Mouse (Mus musculus) kidney, embryonic 16.5 days (tissue): ENCODE measurements around the gene Il2rb. TPM values are rescaled to one million over a fixed set of nuclear protein-coding genes. Genes with fewer than 3 reads are reported as not detected.

Source experiments
- ATAC-seq: fragments of 200-750 bp; cut with Nextera tagmentation; 2 replicates; pipeline ENCODE4 v1.8.0; 2017; ENCODE audit warnings: moderate TSS enrichment; ENCODE audit not compliant: low FRiP score, low TSS enrichment
- H3K27ac ChIP-seq: fragments of 300-500 bp; sonication (generic); 2 replicates; pipeline ENCODE4 v1.5.1; 2014; ENCODE audit warnings: low read length
- H3K27me3 ChIP-seq: fragments of 300-500 bp; sonication (generic); 2 replicates; pipeline ENCODE4 v1.6.1; 2014; ENCODE audit warnings: low read length, control low read depth, mixed read lengths; ENCODE audit not compliant: insufficient read depth
- H3K36me3 ChIP-seq: fragments of 300-500 bp; sonication (generic); 2 replicates; pipeline ENCODE4 v1.6.1; 2014; ENCODE audit warnings: low read length, control low read depth, mixed read lengths; ENCODE audit not compliant: insufficient read depth
- H3K4me1 ChIP-seq: fragments of 300-500 bp; sonication (generic); 2 replicates; pipeline ENCODE4 v1.6.1; 2014; ENCODE audit warnings: low read length, control low read depth, mixed read lengths; ENCODE audit not compliant: insufficient read depth
- H3K4me2 ChIP-seq: fragments of 300-500 bp; sonication (generic); replicated peaks from 2 replicates; pipeline ENCODE4 v1.6.1; 2014; ENCODE audit warnings: low read depth, low read length
- H3K4me3 ChIP-seq: fragments of 300-500 bp; sonication (generic); 2 replicates; pipeline ENCODE4 v1.5.1; 2014; ENCODE audit warnings: mild to moderate bottlenecking, low read length
- H3K9ac ChIP-seq: fragments of 300-500 bp; sonication (generic); replicated peaks from 2 replicates; pipeline ENCODE4 v1.6.1; 2014; ENCODE audit warnings: low read length
- H3K9me3 ChIP-seq: fragments of 300-500 bp; sonication (generic); 2 replicates; pipeline ENCODE4 v1.6.1; 2016; ENCODE audit warnings: low read length, control low read depth
- WGBS: fragments of 180-500 bp; shearing (Covaris S2); extraction: QIAGEN DNeasy Blood & Tissue Kit; methylation state at CpG from one replicate; pipeline ENCODE4 v1.1.7; 2014; 5-methylcytosine and 5-hydroxymethylcytosine counted together
- polyA plus RNA-seq: library from polyadenylated mRNA; unstranded; fragments of >200 nt; fragmentation: Nextera tagmentation; extraction: Ambion mirVana; gene quantifications from 2 replicates; pipeline ENCODE4 v1.2.1, GENCODE M21; 2015

Gene Il2rb
- polyA plus RNA-seq, 1 experiment from 2014 or later, result 0.54 TPM

- Histone ChIP-seq H3K4me3 (no peak overlapping the region), H3K9me3 (no peaks in the 10 kb centered on the region), H3K4me2 (no peak overlapping the region), H3K27me3 (no peaks in the 10 kb centered on the region), H3K9ac (no peak overlapping the region), H3K36me3 (no peaks in the 10 kb centered on the region), H3K4me1 (no peaks in the 10 kb centered on the region), H3K27ac (no peak overlapping the region)
- 74% methylated on average over 4 of the region's 4 CpGs for WGBS
- ATAC-seq, result no peak
Observed at GRCm38 (mm10) chr15:78487066-78487465, 8.0 kb downstream of the Il2rb start.

- 80% methylated on average over 1 of the region's 1 CpGs for WGBS
- no peaks in the 10 kb centered on the region for H3K27me3 ChIP-seq
- no peaks in the 10 kb centered on the region for H3K4me1 ChIP-seq
- no peak for ATAC-seq
- no peaks in the 10 kb centered on the region for H3K36me3 ChIP-seq
- no peak overlapping the region for H3K27ac ChIP-seq
- H3K9ac ChIP-seq, result no peak overlapping the region
- no peak overlapping the region for H3K4me3 ChIP-seq
- no peak overlapping the region for H3K4me2 ChIP-seq
- H3K9me3 ChIP-seq, result no peaks in the 10 kb centered on the region
Observed at GRCm38 (mm10) chr15:78486564-78486963, 8.5 kb downstream of the Il2rb start.

- H3K36me3 ChIP-seq, result no peaks in the 10 kb centered on the region
- WGBS, result 72% methylated on average over 4 of the region's 4 CpGs
- H3K4me2 ChIP-seq, result no peak overlapping the region
- no peaks in the 10 kb centered on the region for H3K27me3 ChIP-seq
- no peak for ATAC-seq
- no peak overlapping the region for H3K9ac ChIP-seq
- H3K9me3 ChIP-seq, result no peaks in the 10 kb centered on the region
- H3K4me3 ChIP-seq, result no peak overlapping the region
- H3K27ac ChIP-seq, result no peak overlapping the region
- H3K4me1 ChIP-seq, result no peaks in the 10 kb centered on the region
Observed at GRCm38 (mm10) chr15:78483311-78483710, 11.8 kb downstream of the Il2rb start.

- Histone ChIP-seq H3K9me3 (no peaks in the 10 kb centered on the region), H3K4me2 (no peak overlapping the region), H3K4me1 (no peaks in the 10 kb centered on the region), H3K36me3 (no peaks in the 10 kb centered on the region), H3K27ac (no peak overlapping the region), H3K9ac (no peak overlapping the region), H3K27me3 (no peaks in the 10 kb centered on the region), H3K4me3 (no peak overlapping the region)
- WGBS, result 34% methylated on average over 3 of the region's 3 CpGs
- ATAC-seq, result no peak
Observed at GRCm38 (mm10) chr15:78482518-78482917, 12.6 kb downstream of the Il2rb start.

GRCm38 (mm10) chr15:78481448-78482000 is 13.5 kb downstream of the Il2rb start:
- WGBS, result 59% methylated on average over 9 of the region's 9 CpGs
- no peak overlapping the region for H3K27ac ChIP-seq
- no peaks in the 10 kb centered on the region for H3K27me3 ChIP-seq
- no peak for ATAC-seq
- H3K36me3 ChIP-seq, result no peaks in the 10 kb centered on the region
- H3K4me3 ChIP-seq, result no peak overlapping the region
- H3K4me1 ChIP-seq, result no peaks in the 10 kb centered on the region
- H3K9me3 ChIP-seq, result no peaks in the 10 kb centered on the region
- H3K4me2 ChIP-seq, result no peak overlapping the region
- H3K9ac ChIP-seq, result no peak overlapping the region

- Histone ChIP-seq H3K4me3 (no peak overlapping the region), H3K27me3 (no peaks in the 10 kb centered on the region), H3K4me2 (no peak overlapping the region), H3K4me1 (no peaks in the 10 kb centered on the region), H3K9ac (no peak overlapping the region), H3K9me3 (no peaks in the 10 kb centered on the region), H3K36me3 (no peaks in the 10 kb centered on the region), H3K27ac (no peak overlapping the region)
- no peak for ATAC-seq
- 48% methylated on average over 2 of the region's 2 CpGs for whole genome bisulfite sequencing
Observed at GRCm38 (mm10) chr15:78480991-78481390, 14.1 kb downstream of the Il2rb start.

GRCm38 (mm10) chr15:78480111-78480510 is 15.0 kb downstream of the Il2rb start:
- H3K36me3 ChIP-seq, result no peaks in the 10 kb centered on the region
- no peak for ATAC-seq
- 75% methylated on average over 7 of the region's 7 CpGs for WGBS
- no peak overlapping the region for H3K9ac ChIP-seq
- no peak overlapping the region for H3K4me2 ChIP-seq
- H3K27ac ChIP-seq, result no peak overlapping the region
- no peaks in the 10 kb centered on the region for H3K4me1 ChIP-seq
- no peaks in the 10 kb centered on the region for H3K9me3 ChIP-seq
- no peak overlapping the region for H3K4me3 ChIP-seq
- no peaks in the 10 kb centered on the region for H3K27me3 ChIP-seq

- Histone ChIP-seq H3K27ac (no peak overlapping the region), H3K4me2 (no peak overlapping the region), H3K36me3 (no peaks in the 10 kb centered on the region), H3K9ac (no peak overlapping the region), H3K4me3 (no peak overlapping the region), H3K27me3 (no peaks in the 10 kb centered on the region), H3K9me3 (no peaks in the 10 kb centered on the region), H3K4me1 (no peaks in the 10 kb centered on the region)
- no peak for ATAC-seq
- 74% methylated on average over 5 of the region's 5 CpGs for WGBS
Observed at GRCm38 (mm10) chr15:78479470-78479869, 15.6 kb downstream of the Il2rb start.

GRCm38 (mm10) chr15:78478073-78478472 is 17.0 kb downstream of the Il2rb start:
- Histone ChIP-seq H3K9me3 (no peaks in the 10 kb centered on the region), H3K27me3 (no peaks in the 10 kb centered on the region), H3K4me3 (no peak overlapping the region), H3K4me1 (no peaks in the 10 kb centered on the region), H3K4me2 (no peak overlapping the region), H3K27ac (no peak overlapping the region), H3K9ac (no peak overlapping the region), H3K36me3 (no peaks in the 10 kb centered on the region)
- ATAC-seq, result no peak
- WGBS, result 83% methylated on average over 4 of the region's 4 CpGs

GRCm38 (mm10) chr15:78476878-78477277 is 18.2 kb downstream of the Il2rb start:
- Histone ChIP-seq H3K9ac (no peak overlapping the region), H3K36me3 (no peaks in the 10 kb centered on the region), H3K4me1 (peaks cover 2% of the 10 kb centered on the region), H3K27me3 (no peaks in the 10 kb centered on the region), H3K9me3 (no peaks in the 10 kb centered on the region), H3K4me2 (no peak overlapping the region), H3K4me3 (no peak overlapping the region), H3K27ac (no peak overlapping the region)
- 83% methylated on average over 1 of the region's 1 CpGs for WGBS
- no peak for ATAC-seq
